Comparison of ENCODE assay signal across 13 mouse cellular contexts in genomic region chr9:56922746-56923145, GRCm38 (mm10). TPM values are rescaled to one million over a fixed set of nuclear protein-coding genes. Genes with fewer than 3 reads are reported as not detected.
A peak's percentile ranks its signal among the peaks of the same experiment; 100 is the strongest.
DNase-seq lines count a peak whose midpoint lies in the region; ATAC-seq and TF ChIP-seq lines count a peak whose summit lies in the region.
"Had no signal": no experiment of that assay in that cellular context is flagged by ENCODE, and none has a peak within 500 bp of the region (broad histone marks: within the 10 kb centered on the region; RNA-seq: fewer than 3 reads in every experiment).

No protein-coding gene starts in this region.

- no peaks in the 10 kb centered on the region for H3K27me3 ChIP-seq in kidney, embryonic 14.5 days (ENCODE audit: control insufficient read depth, insufficient read depth, low read length)
- H3K27me3 ChIP-seq in midbrain, embryonic 11.5 days (ENCODE audit: control insufficient read depth, insufficient read depth, low read length), result no peaks in the 10 kb centered on the region
- H3K27me3 ChIP-seq in midbrain, embryonic 14.5 days (ENCODE audit: control insufficient read depth, insufficient read depth, low read length), result no peaks in the 10 kb centered on the region
- H3K27me3 ChIP-seq in stomach, postnatal 0 days (ENCODE audit: control insufficient read depth, insufficient read depth, low read length), result no peaks in the 10 kb centered on the region

- H3K36me3 ChIP-seq in kidney, embryonic 14.5 days (ENCODE audit: control insufficient read depth, insufficient read depth, low read length), result peaks cover 38% of the 10 kb centered on the region
- H3K36me3 ChIP-seq in midbrain, embryonic 11.5 days (ENCODE audit: control insufficient read depth, insufficient read depth, low read length), result peaks cover 5% of the 10 kb centered on the region; the same call in 1 of the 2 replicates
- H3K36me3 ChIP-seq in midbrain, embryonic 14.5 days (ENCODE audit: control insufficient read depth, insufficient read depth, low read length), result no peaks in the 10 kb centered on the region
- H3K36me3 ChIP-seq in stomach, postnatal 0 days (ENCODE audit: control insufficient read depth, insufficient read depth, low read length), result peaks cover 5% of the 10 kb centered on the region

- H3K4me3 ChIP-seq in kidney, embryonic 14.5 days (ENCODE audit: low read length), result no peak overlapping the region
- H3K4me3 ChIP-seq in midbrain, embryonic 11.5 days (ENCODE audit: low read depth, low read length), result no peak overlapping the region
- H3K4me3 ChIP-seq in midbrain, embryonic 14.5 days (replicated peaks; ENCODE audit: low read depth, low read length), result no peak overlapping the region
- H3K4me3 ChIP-seq in stomach, postnatal 0 days (ENCODE audit: low read depth, low read length), result no peak overlapping the region

- TF ChIP-seq CTCF in stomach, postnatal 0 days (IDR thresholded peaks at IDR 0.05; ENCODE audit: low read depth), result no peak

- peak overlapping the region; percentile 71; the same call in 1 of the 2 replicates for H3K4me2 ChIP-seq in kidney, embryonic 14.5 days (replicated peaks; ENCODE audit: low read depth, low read length)
- H3K4me2 ChIP-seq in midbrain, embryonic 11.5 days, result no peak overlapping the region
- H3K4me2 ChIP-seq in midbrain, embryonic 14.5 days (ENCODE audit: low read length), result no peak overlapping the region
- peak overlapping the region; percentile 89; the same call in 1 of the 2 replicates for H3K4me2 ChIP-seq in stomach, postnatal 0 days (replicated peaks; ENCODE audit: low read depth)

- DNase-seq in heart, adult 11 months, result peak; percentile 87
- DNase-seq in heart, postnatal 36 days, result no peak
- no peak for DNase-seq in kidney, postnatal 36 days
- DNase-seq in midbrain, embryonic 11.5 days (ENCODE audit: low spot score, missing footprints), result peak; percentile 75
- no peak for DNase-seq in midbrain, embryonic 14.5 days
- no peak for DNase-seq in stomach, postnatal 0 days (ENCODE audit: low spot score)
- DNase-seq: adrenal gland, postnatal 10 days; cerebellum, postnatal 36 days; kidney, adult 8-10 months; layer of hippocampus, postnatal 36 days; liver had no signal

- H3K9ac ChIP-seq in kidney, embryonic 14.5 days (ENCODE audit: low read depth, low read length), result 0 out of 2 replicates have a peak overlapping the region, but pooled peaks have one; percentile 31
- H3K9ac ChIP-seq in midbrain, embryonic 11.5 days (ENCODE audit: low read length), result no peak overlapping the region
- H3K9ac ChIP-seq in midbrain, embryonic 14.5 days (replicated peaks; ENCODE audit: low read length), result no peak overlapping the region
- no peak overlapping the region for H3K9ac ChIP-seq in stomach, postnatal 0 days (ENCODE audit: low read length)

- H3K27ac ChIP-seq in kidney, embryonic 14.5 days (ENCODE audit: low read depth, low read length), result no peak overlapping the region
- no peak overlapping the region for H3K27ac ChIP-seq in midbrain, embryonic 11.5 days (ENCODE audit: low read depth, low read length)
- H3K27ac ChIP-seq in midbrain, embryonic 14.5 days (replicated peaks; ENCODE audit: low read depth, low read length), result no peak overlapping the region
- peak overlapping the region; percentile 86; the same call in 1 of the 2 replicates for H3K27ac ChIP-seq in stomach, postnatal 0 days (replicated peaks)

- peaks cover 5% of the 10 kb centered on the region; the same call in 1 of the 2 replicates for H3K9me3 ChIP-seq in kidney, embryonic 14.5 days (ENCODE audit: control insufficient read depth, low read length)
- no peaks in the 10 kb centered on the region; the same call in 1 of the 2 replicates for H3K9me3 ChIP-seq in midbrain, embryonic 11.5 days (ENCODE audit: control insufficient read depth, low read length)
- no peaks in the 10 kb centered on the region for H3K9me3 ChIP-seq in midbrain, embryonic 14.5 days (ENCODE audit: control insufficient read depth, low read length)
- H3K9me3 ChIP-seq in stomach, postnatal 0 days (ENCODE audit: control insufficient read depth, low read length), result no peaks in the 10 kb centered on the region

- H3K4me1 ChIP-seq in kidney, embryonic 14.5 days (ENCODE audit: control insufficient read depth, insufficient read depth, low read length), result peaks cover 40% of the 10 kb centered on the region
- H3K4me1 ChIP-seq in midbrain, embryonic 11.5 days (ENCODE audit: control insufficient read depth, insufficient read depth, low read length), result peaks cover 26% of the 10 kb centered on the region
- peaks cover 27% of the 10 kb centered on the region for H3K4me1 ChIP-seq in midbrain, embryonic 14.5 days (ENCODE audit: control insufficient read depth, insufficient read depth, low read length)
- peaks cover 27% of the 10 kb centered on the region for H3K4me1 ChIP-seq in stomach, postnatal 0 days (replicated peaks; ENCODE audit: control insufficient read depth, insufficient read depth)

- WGBS in kidney, embryonic 14.5 days, result 89% methylated on average over 4 of the region's 4 CpGs
- 90% methylated on average over 4 of the region's 4 CpGs for WGBS in midbrain, embryonic 11.5 days
- 99% methylated on average over 4 of the region's 4 CpGs for WGBS in midbrain, embryonic 14.5 days
- WGBS in stomach, postnatal 0 days, result 90% methylated on average over 4 of the region's 4 CpGs

- no peak for TF ChIP-seq EP300 in stomach, postnatal 0 days (optimal IDR thresholded peaks at IDR 0.05)

- intact Hi-C loops in heart, postnatal 36 days (cut with DNase I), result loop anchor here (2.0 kb wide), 1 partner anchor 26 kb away; no protein-coding TSS in a partner anchor

- no peak for ATAC-seq in kidney, embryonic 14.5 days (ENCODE audit: low FRiP score, low TSS enrichment)
- ATAC-seq in midbrain, embryonic 11.5 days (ENCODE audit: low FRiP score), result no peak
- no peak for ATAC-seq in midbrain, embryonic 14.5 days (ENCODE audit: low FRiP score, low TSS enrichment)
- no peak for ATAC-seq in stomach, postnatal 0 days (ENCODE audit: low FRiP score, low TSS enrichment)
- no peak for ATAC-seq in activated CD4-positive, CD25-positive, alpha-beta regulatory T cell, adult 4 months

RNA-seq across cellular contexts. Expression of gene Snx33, which starts 5.4 kb away (rescaled TPM):
- 10 to 100 TPM; 10.0 to 11.1 TPM for total RNA-seq in heart, postnatal 36 days (2021)
- 4.1 and 8.3 TPM in 2 replicates for polyA plus RNA-seq in kidney, embryonic 14.5 days (2014; fragmentation: Nextera tagmentation; extraction: Ambion mirVana)
- polyA plus RNA-seq in midbrain, embryonic 11.5 days (2014; fragmentation: Nextera tagmentation; extraction: Ambion mirVana), result 4.8 and 4.9 TPM in 2 replicates
- 1.6 and 2.5 TPM in 2 replicates for polyA plus RNA-seq in midbrain, embryonic 14.5 days (2014; fragmentation: Nextera tagmentation; extraction: Ambion mirVana)
- 5.5 and 6.4 TPM in 2 replicates for polyA plus RNA-seq in stomach, postnatal 0 days (2015; fragmentation: Nextera tagmentation; extraction: Ambion mirVana)
- 1 to 10 TPM; 3.1 to 5.2 TPM for polyA plus RNA-seq in activated CD4-positive, CD25-positive, alpha-beta regulatory T cell, adult 4 months (2017; shearing (Covaris generic))

RNA-seq across cellular contexts. Expression of gene Imp3, which starts 14.5 kb away (rescaled TPM):
- total RNA-seq in heart, postnatal 36 days (2021), result 10 to 100 TPM; 55.1 to 60.7 TPM
- polyA plus RNA-seq in kidney, embryonic 14.5 days (2014; fragmentation: Nextera tagmentation; extraction: Ambion mirVana), result 98.4 and 111 TPM in 2 replicates
- 57.0 and 69.4 TPM in 2 replicates for polyA plus RNA-seq in midbrain, embryonic 11.5 days (2014; fragmentation: Nextera tagmentation; extraction: Ambion mirVana)
- polyA plus RNA-seq in midbrain, embryonic 14.5 days (2014; fragmentation: Nextera tagmentation; extraction: Ambion mirVana), result 69.6 and 84.5 TPM in 2 replicates
- polyA plus RNA-seq in stomach, postnatal 0 days (2015; fragmentation: Nextera tagmentation; extraction: Ambion mirVana), result 75.3 and 83.8 TPM in 2 replicates
- polyA plus RNA-seq in activated CD4-positive, CD25-positive, alpha-beta regulatory T cell, adult 4 months (2017; shearing (Covaris generic)), result 10 to 100 TPM; 54.8 to 68.4 TPM

RNA-seq across cellular contexts. Expression of gene Snupn, which starts 27.9 kb away (rescaled TPM):
- total RNA-seq in heart, postnatal 36 days (2021), result 1 to 10 TPM; 9.5 to 9.9 TPM
- 24.3 and 27.7 TPM in 2 replicates for polyA plus RNA-seq in kidney, embryonic 14.5 days (2014; fragmentation: Nextera tagmentation; extraction: Ambion mirVana)
- 28.1 and 28.4 TPM in 2 replicates for polyA plus RNA-seq in midbrain, embryonic 11.5 days (2014; fragmentation: Nextera tagmentation; extraction: Ambion mirVana)
- 22.8 and 24.1 TPM in 2 replicates for polyA plus RNA-seq in midbrain, embryonic 14.5 days (2014; fragmentation: Nextera tagmentation; extraction: Ambion mirVana)
- 13.8 and 14.0 TPM in 2 replicates for polyA plus RNA-seq in stomach, postnatal 0 days (2015; fragmentation: Nextera tagmentation; extraction: Ambion mirVana)
- 10 to 100 TPM; 16.2 to 21.2 TPM for polyA plus RNA-seq in activated CD4-positive, CD25-positive, alpha-beta regulatory T cell, adult 4 months (2017; shearing (Covaris generic))

RNA-seq across cellular contexts. Expression of gene Cspg4, which starts 57.9 kb away (rescaled TPM):
- 10 to 100 TPM; 14.7 to 16.7 TPM for total RNA-seq in heart, postnatal 36 days (2021)
- 15.7 and 19.2 TPM in 2 replicates for polyA plus RNA-seq in kidney, embryonic 14.5 days (2014; fragmentation: Nextera tagmentation; extraction: Ambion mirVana)
- polyA plus RNA-seq in midbrain, embryonic 11.5 days (2014; fragmentation: Nextera tagmentation; extraction: Ambion mirVana), result 1.1 and 1.4 TPM in 2 replicates
- 4.1 TPM in 2 replicates for polyA plus RNA-seq in midbrain, embryonic 14.5 days (2014; fragmentation: Nextera tagmentation; extraction: Ambion mirVana)
- polyA plus RNA-seq in stomach, postnatal 0 days (2015; fragmentation: Nextera tagmentation; extraction: Ambion mirVana), result 7.8 and 9.0 TPM in 2 replicates
- polyA plus RNA-seq in activated CD4-positive, CD25-positive, alpha-beta regulatory T cell, adult 4 months (2017; shearing (Covaris generic)), result under 1 TPM in 1 of 2 experiments, not detected in 1; 0.33 TPM

RNA-seq across cellular contexts. Expression of gene Odf3l1, which starts 58.3 kb away (rescaled TPM):
- not detected for total RNA-seq in heart, postnatal 36 days (2021)
- polyA plus RNA-seq in kidney, embryonic 14.5 days (2014; fragmentation: Nextera tagmentation; extraction: Ambion mirVana), result 0.20 TPM in 1 of 2 replicates, not detected in the other
- not detected in 2 replicates for polyA plus RNA-seq in midbrain, embryonic 11.5 days (2014; fragmentation: Nextera tagmentation; extraction: Ambion mirVana)
- polyA plus RNA-seq in midbrain, embryonic 14.5 days (2014; fragmentation: Nextera tagmentation; extraction: Ambion mirVana), result not detected in 2 replicates
- 0.57 and 0.71 TPM in 2 replicates for polyA plus RNA-seq in stomach, postnatal 0 days (2015; fragmentation: Nextera tagmentation; extraction: Ambion mirVana)
- polyA plus RNA-seq in activated CD4-positive, CD25-positive, alpha-beta regulatory T cell, adult 4 months (2017; shearing (Covaris generic)), result not detected
- total RNA-seq: layer of hippocampus, postnatal 36 days had no signal

Comparison
In these comparisons a context has a peak if more than half of its experiments do, and no peak if none do; other contexts are left out.
1. DNase-seq: peak in heart, adult 11 months (single experiment) and midbrain, embryonic 11.5 days (single experiment); none in heart, postnatal 36 days (0 of 2), kidney, postnatal 36 days (0 of 2), midbrain, embryonic 14.5 days (single experiment) and stomach, postnatal 0 days (single experiment).
2. H3K4me2 ChIP-seq: peak in kidney, embryonic 14.5 days (single experiment) and stomach, postnatal 0 days (single experiment); none in midbrain, embryonic 11.5 days (single experiment) and midbrain, embryonic 14.5 days (single experiment).